Comparison of ENCODE assay signal across 20 mouse cellular contexts in genomic region chr19:8630249-8630648, GRCm38 (mm10). TPM values are rescaled to one million over a fixed set of nuclear protein-coding genes. Genes with fewer than 3 reads are reported as not detected.
DNase-seq lines count a peak whose midpoint lies in the region; ATAC-seq and TF ChIP-seq lines count a peak whose summit lies in the region.
"Had no signal": no experiment of that assay in that cellular context is flagged by ENCODE, and none has a peak within 500 bp of the region (broad histone marks: within the 10 kb centered on the region; RNA-seq: fewer than 3 reads in every experiment).

No protein-coding gene starts in this region.

- no peak for TF ChIP-seq POLR2A in liver, adult 2 months (IDR thresholded peaks at IDR 0.05; ENCODE audit: extremely low read depth, insufficient read depth, low read length)

- H3K4me2 ChIP-seq in liver, embryonic 11.5 days, result no peak overlapping the region
- H3K4me2 ChIP-seq in liver, postnatal 0 days (ENCODE audit: low read depth, low read length), result no peak overlapping the region
- H3K4me2 ChIP-seq: intestine, embryonic 15.5 days; midbrain, embryonic 15.5 days had no signal

- no peak for ATAC-seq in liver, embryonic 11.5 days (replicated peaks; ENCODE audit: low FRiP score)
- peak; percentile 87 for ATAC-seq in liver, postnatal 0 days
- ATAC-seq: activated CD4-positive, CD25-positive, alpha-beta regulatory T cell, adult 4 months; forebrain, embryonic 14.5 days; intestine, embryonic 15.5 days; midbrain, embryonic 15.5 days had no signal

- H3K79me2 ChIP-seq in liver, adult 2 months (ENCODE audit: control insufficient read depth, insufficient read depth, low read length), result no peaks in the 10 kb centered on the region

- DNase-seq in heart, adult 18-20 months, result peak; percentile 15 to 37
- no peak for DNase-seq in heart, postnatal 36 days
- DNase-seq in liver, adult 2 months (ENCODE audit: extremely low read depth, low read depth, low spot score), result peak; percentile 97
- DNase-seq in liver, embryonic 11.5 days (ENCODE audit: low spot score), result no peak
- peak; percentile 4 for DNase-seq in forelimb bud, embryonic 11.5 days (ENCODE audit: low read depth, low spot score)
- DNase-seq in liver, postnatal 0 days, result no peak
- no peak for DNase-seq in left cerebral cortex, adult 18-20 months (ENCODE audit: low spot score in 2 of 2)
- no peak for DNase-seq in MN1 (ENCODE audit: low spot score)
- DNase-seq: left cerebral cortex, postnatal 4 days; lung, adult 18-20 months; lung, postnatal 4 days; thymus, postnatal 25 days had no signal

- H3K4me1 ChIP-seq in liver, adult 2 months (ENCODE audit: control insufficient read depth, insufficient read depth, low read length), result peaks cover 17% of the 10 kb centered on the region
- no peaks in the 10 kb centered on the region for H3K4me1 ChIP-seq in liver, embryonic 11.5 days (replicated peaks; ENCODE audit: control insufficient read depth, insufficient read depth, low read length)
- H3K4me1 ChIP-seq in liver, postnatal 0 days (ENCODE audit: insufficient read depth), result peaks cover 4% of the 10 kb centered on the region; the same call in 1 of the 2 replicates
- H3K4me1 ChIP-seq: intestine, embryonic 15.5 days; midbrain, embryonic 15.5 days had no signal

- no peak for TF ChIP-seq EP300 in liver, postnatal 0 days (IDR thresholded peaks at IDR 0.05; ENCODE audit: low read depth)

- no peak overlapping the region for H3K9ac ChIP-seq in liver, adult 2 months (ENCODE audit: low read depth, low read length)
- H3K9ac ChIP-seq in liver, embryonic 11.5 days (ENCODE audit: low read depth, low read length), result no peak overlapping the region
- H3K9ac ChIP-seq in liver, postnatal 0 days (replicated peaks), result no peak overlapping the region
- H3K9ac ChIP-seq: intestine, embryonic 15.5 days; midbrain, embryonic 15.5 days had no signal

- no peaks in the 10 kb centered on the region for H3K36me3 ChIP-seq in liver, adult 2 months (ENCODE audit: control insufficient read depth, insufficient read depth, low read length)
- H3K36me3 ChIP-seq in liver, embryonic 11.5 days (ENCODE audit: control insufficient read depth, insufficient read depth, low read length), result no peaks in the 10 kb centered on the region
- no peaks in the 10 kb centered on the region for H3K36me3 ChIP-seq in liver, postnatal 0 days (replicated peaks; ENCODE audit: insufficient read depth, low read length)
- H3K36me3 ChIP-seq: intestine, embryonic 15.5 days; midbrain, embryonic 15.5 days had no signal

- peak; percentile 73 for TF ChIP-seq CTCF in liver, adult 2 months (IDR thresholded peaks at IDR 0.05; ENCODE audit: low read depth, low read length)
- TF ChIP-seq CTCF in liver, postnatal 0 days (IDR thresholded peaks at IDR 0.05; ENCODE audit: low read depth), result no peak

- WGBS in liver, adult 2 months, result 24% methylated on average over 2 of the region's 2 CpGs
- WGBS in liver, embryonic 11.5 days, result 74% methylated on average over 2 of the region's 2 CpGs
- 58% methylated on average over 2 of the region's 2 CpGs for WGBS in liver, postnatal 0 days (ENCODE audit: insufficient replicate concordance)

- no peaks in the 10 kb centered on the region for H3K27me3 ChIP-seq in liver, adult 2 months (ENCODE audit: control insufficient read depth, insufficient read depth, low read length)
- no peaks in the 10 kb centered on the region for H3K27me3 ChIP-seq in liver, embryonic 11.5 days (replicated peaks; ENCODE audit: control insufficient read depth, insufficient read depth, low read length)
- H3K27me3 ChIP-seq in liver, postnatal 0 days (ENCODE audit: insufficient read depth, low read length), result no peaks in the 10 kb centered on the region
- H3K27me3 ChIP-seq: intestine, embryonic 15.5 days; midbrain, embryonic 15.5 days had no signal

- H3K4me3 ChIP-seq in liver, adult 2 months (ENCODE audit: insufficient read depth, low read depth, low read length), result no peak overlapping the region
- H3K4me3 ChIP-seq in liver, embryonic 11.5 days (ENCODE audit: low read depth, low read length), result no peak overlapping the region
- H3K4me3 ChIP-seq in liver, postnatal 0 days (ENCODE audit: low read depth, low read length), result no peak overlapping the region
- H3K4me3 ChIP-seq: intestine, embryonic 15.5 days; midbrain, embryonic 15.5 days had no signal

- H3K27ac ChIP-seq in liver, adult 2 months (replicated peaks; ENCODE audit: insufficient read depth, low read depth, low read length), result peak overlapping the region; percentile 94
- no peak overlapping the region for H3K27ac ChIP-seq in liver, embryonic 11.5 days (ENCODE audit: low read depth, low read length)
- no peak overlapping the region for H3K27ac ChIP-seq in liver, postnatal 0 days (ENCODE audit: low read depth)
- H3K27ac ChIP-seq: intestine, embryonic 15.5 days; midbrain, embryonic 15.5 days had no signal

- no peaks in the 10 kb centered on the region for H3K9me3 ChIP-seq in liver, embryonic 11.5 days (ENCODE audit: control insufficient read depth, low read length)
- no peaks in the 10 kb centered on the region for H3K9me3 ChIP-seq in liver, postnatal 0 days (ENCODE audit: low read length)
- H3K9me3 ChIP-seq: intestine, embryonic 15.5 days; midbrain, embryonic 15.5 days had no signal

- intact Hi-C loops in heart, postnatal 36 days (cut with DNase I), result no loop called here

RNA-seq across cellular contexts. Expression of gene Slc22a6, which starts 12.4 kb away (rescaled TPM):
- not detected for total RNA-seq in heart, adult 18-20 months (2021)
- not detected for total RNA-seq in heart, postnatal 36 days (2021)
- not detected in 2 replicates for total RNA-seq in liver, adult 2 months (2014; rRNA removed)
- 0.02 TPM in 1 of 2 replicates, not detected in the other for polyA plus RNA-seq in liver, adult 2 months (2012; rRNA removed)
- polyA plus RNA-seq in liver, embryonic 11.5 days (2014; fragmentation: Nextera tagmentation; extraction: Ambion mirVana), result not detected in 2 replicates
- polyA plus RNA-seq in liver, postnatal 0 days (2015; fragmentation: Nextera tagmentation; extraction: Ambion mirVana), result not detected in 2 replicates
- total RNA-seq in left cerebral cortex, adult 18-20 months (2021), result 1 to 10 TPM; 9.1 to 9.4 TPM
- total RNA-seq: common myeloid progenitor, adult 5-6 weeks; granulocyte monocyte progenitor cell, adult 5-6 weeks; hematopoietic stem cell, adult 5-6 weeks had no signal
- polyA plus RNA-seq: activated CD4-positive, CD25-positive, alpha-beta regulatory T cell, adult 4 months; intestine, embryonic 15.5 days; stomach, embryonic 16.5 days had no signal

RNA-seq across cellular contexts. Expression of gene Chrm1, which starts 33.3 kb away (rescaled TPM):
- total RNA-seq in heart, adult 18-20 months (2021), result under 1 TPM in 1 of 2 experiments, not detected in 1; 0.10 TPM
- total RNA-seq in heart, postnatal 36 days (2021), result not detected
- total RNA-seq in liver, adult 2 months (2014; rRNA removed), result 0.07 and 0.46 TPM in 2 replicates
- 0.36 and 0.50 TPM in 2 replicates for polyA plus RNA-seq in liver, adult 2 months (2012; rRNA removed)
- 0.12 TPM in 1 of 2 replicates, not detected in the other for polyA plus RNA-seq in liver, embryonic 11.5 days (2014; fragmentation: Nextera tagmentation; extraction: Ambion mirVana)
- polyA plus RNA-seq in liver, postnatal 0 days (2015; fragmentation: Nextera tagmentation; extraction: Ambion mirVana), result not detected in 2 replicates
- total RNA-seq in left cerebral cortex, adult 18-20 months (2021), result 100 to 1,000 TPM; 141 to 144 TPM
- total RNA-seq: common myeloid progenitor, adult 5-6 weeks; hematopoietic stem cell, adult 5-6 weeks had no signal
- polyA plus RNA-seq: activated CD4-positive, CD25-positive, alpha-beta regulatory T cell, adult 4 months had no signal

RNA-seq across cellular contexts. Expression of gene Slc22a8, which starts 39.2 kb away (rescaled TPM):
- not detected for total RNA-seq in heart, adult 18-20 months (2021)
- total RNA-seq in heart, postnatal 36 days (2021), result not detected
- total RNA-seq in liver, adult 2 months (2014; rRNA removed), result not detected in 2 replicates
- polyA plus RNA-seq in liver, adult 2 months (2012; rRNA removed), result 0.02 TPM in 1 of 2 replicates, not detected in the other
- 2.0 and 2.9 TPM in 2 replicates for polyA plus RNA-seq in liver, embryonic 11.5 days (2014; fragmentation: Nextera tagmentation; extraction: Ambion mirVana)
- polyA plus RNA-seq in liver, postnatal 0 days (2015; fragmentation: Nextera tagmentation; extraction: Ambion mirVana), result 0.27 TPM in 2 replicates
- 10 to 100 TPM; 11.9 to 14.0 TPM for total RNA-seq in left cerebral cortex, adult 18-20 months (2021)
- total RNA-seq: common myeloid progenitor, adult 5-6 weeks; granulocyte monocyte progenitor cell, adult 5-6 weeks; hematopoietic stem cell, adult 5-6 weeks had no signal

Comparison
In these comparisons a context has a peak if more than half of its experiments do, and no peak if none do; other contexts are left out.
1. DNase-seq: peak in heart, adult 18-20 months (2 of 2), liver, adult 2 months (single experiment) and forelimb bud, embryonic 11.5 days (single experiment); none in heart, postnatal 36 days (0 of 2), liver, embryonic 11.5 days (single experiment), liver, postnatal 0 days (single experiment), left cerebral cortex, adult 18-20 months (0 of 2) and MN1 (single experiment).
2. RNA of gene Slc22a6, which starts 12.4 kb away (total RNA-seq): 9.1 to 9.4 TPM in left cerebral cortex, adult 18-20 months; not detected in heart, adult 18-20 months, not detected in heart, postnatal 36 days and not detected in liver, adult 2 months; every median in the first group is over 10 times any median in the second.
3. RNA of gene Chrm1, which starts 33.3 kb away (total RNA-seq): 141 to 144 TPM in left cerebral cortex, adult 18-20 months; 0.07 to 0.46 TPM in liver, adult 2 months, 0.10 TPM in heart, adult 18-20 months and not detected in heart, postnatal 36 days; every median in the first group is over 10 times any median in the second.
4. RNA of gene Slc22a8, which starts 39.2 kb away (total RNA-seq): 11.9 to 14.0 TPM in left cerebral cortex, adult 18-20 months; not detected in heart, postnatal 36 days, not detected in heart, adult 18-20 months and not detected in liver, adult 2 months; every median in the first group is over 10 times any median in the second.